Mouse (Mus musculus) embryo, embryonic 11 days (tissue): ENCODE measurements at regions not wholly inside any gene's neighbourhood (a gene's known extent, or its start where the extent isn't known, plus 50 kb on each side); places are given as distances from the start of the nearest gene placed in this dataset.

Source experiments
- DNase-seq: peaks from one replicate; pipeline ENCODE4 v3.0.0-alpha.2; 2015

GRCm38 (mm10) chr14:76188105-76188645 is 77.5 kb downstream of the Nufip1 start:
- DNase-seq = no peak

- DNase-seq = no peak
These were observed 84.6 kb downstream of the Nufip1 start for GRCm38 (mm10) chr14:76195324-76195723.

GRCm38 (mm10) chr14:76197357-76197756 is 86.7 kb downstream of the Nufip1 start:
- DNase-seq = no peak

- DNase-seq = no peak
These were observed 87.7 kb downstream of the Nufip1 start for GRCm38 (mm10) chr14:76198406-76198805.

- no peak for DNase-seq
These were observed 91.9 kb downstream of the Nufip1 start for GRCm38 (mm10) chr14:76202595-76202994.

GRCm38 (mm10) chr14:76203135-76203534 is 92.4 kb downstream of the Nufip1 start:
- DNase-seq = no peak

GRCm38 (mm10) chr14:76216446-76217177 is 105.9 kb downstream of the Nufip1 start:
- no peak for DNase-seq

- no peak for DNase-seq
These were observed 106.4 kb downstream of the Nufip1 start for GRCm38 (mm10) chr14:76217178-76217500.

- no peak for DNase-seq
These were observed 107.0 kb downstream of the Nufip1 start for GRCm38 (mm10) chr14:76217571-76218256.

- no peak for DNase-seq
These were observed 110.3 kb downstream of the Nufip1 start for GRCm38 (mm10) chr14:76220952-76221351.

- peak; percentile 56 for DNase-seq
These were observed 111.1 kb downstream of the Nufip1 start for GRCm38 (mm10) chr14:76221617-76222319.

GRCm38 (mm10) chr14:76222320-76222626 is 111.6 kb downstream of the Nufip1 start:
- DNase-seq = no peak

GRCm38 (mm10) chr14:76223036-76223650 is 112.5 kb downstream of the Nufip1 start:
- no peak for DNase-seq

- DNase-seq = no peak
These were observed 113.2 kb downstream of the Nufip1 start for GRCm38 (mm10) chr14:76223903-76224302.

GRCm38 (mm10) chr14:76225532-76225931 is 114.8 kb downstream of the Nufip1 start:
- no peak for DNase-seq

- no peak for DNase-seq
These were observed 116.1 kb downstream of the Nufip1 start for GRCm38 (mm10) chr14:76226621-76227297.

GRCm38 (mm10) chr14:76228968-76229555 is 118.4 kb downstream of the Nufip1 start:
- DNase-seq = no peak

GRCm38 (mm10) chr14:76239856-76240493 is 129.3 kb downstream of the Nufip1 start:
- no peak for DNase-seq

GRCm38 (mm10) chr14:76243581-76244337 is 133.1 kb downstream of the Nufip1 start:
- DNase-seq = no peak

- peak; percentile 59 for DNase-seq
These were observed 133.8 kb downstream of the Nufip1 start for GRCm38 (mm10) chr14:76244338-76245062.

GRCm38 (mm10) chr14:76245063-76245396 is 134.3 kb downstream of the Nufip1 start:
- no peak for DNase-seq
